Comparison of ENCODE assay signal across 8 mouse cellular contexts in the genomic region with DNA sequence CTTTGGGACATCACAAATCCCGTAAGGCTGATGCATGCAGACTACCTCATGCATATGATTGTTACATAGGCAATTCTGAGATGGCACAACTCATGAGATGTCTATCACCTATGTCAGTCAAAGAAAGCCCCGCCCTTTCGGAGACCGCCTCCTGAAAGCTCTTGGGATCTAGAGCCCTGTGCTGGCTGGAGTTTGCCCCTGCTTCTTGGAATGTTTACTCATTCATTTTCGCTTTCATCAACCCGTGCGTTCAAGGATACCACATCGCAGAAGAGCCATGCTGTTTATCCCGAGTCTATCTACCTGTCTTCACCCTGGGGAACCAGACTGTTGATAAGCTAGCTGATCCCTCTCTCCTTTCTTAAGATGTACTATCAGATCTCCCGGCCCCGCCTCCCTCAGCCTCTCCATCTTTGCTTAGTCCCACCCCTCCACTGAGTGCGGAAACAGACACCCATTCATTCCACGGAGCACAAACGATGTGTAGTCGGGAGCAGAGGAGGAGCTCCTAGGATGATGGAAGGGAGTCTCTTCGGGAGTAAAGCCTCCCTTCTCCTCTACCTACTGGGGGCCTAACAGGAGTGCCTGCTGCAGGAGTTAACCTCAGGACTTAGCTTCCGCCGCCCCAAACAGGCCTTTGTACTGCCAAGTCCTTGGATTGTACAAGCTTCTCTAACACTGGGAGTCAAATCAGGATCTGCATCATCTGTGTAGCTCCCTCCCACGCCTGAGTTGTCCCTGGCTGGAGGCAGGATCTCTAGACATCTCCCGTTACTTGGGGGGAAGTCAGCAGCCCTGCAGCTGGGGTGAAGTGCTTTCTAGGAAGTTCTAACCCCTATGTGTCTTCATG.
DNase-seq lines count a peak whose midpoint lies in the region; ATAC-seq and TF ChIP-seq lines count a peak whose summit lies in the region.

No protein-coding gene starts in this region.

- intact Hi-C loops in heart, postnatal 25 days (cut with DNase I), result loop anchor here (5.0 kb wide), 2 partner anchors 240 to 705 kb away; no protein-coding TSS in a partner anchor

- H3K36me3 ChIP-seq in heart, embryonic 14.5 days (ENCODE audit: control insufficient read depth, insufficient read depth, low read length), result no peaks in the 10 kb centered on the region
- no peaks in the 10 kb centered on the region for H3K36me3 ChIP-seq in midbrain, postnatal 0 days (ENCODE audit: insufficient read depth, low read length)

- no peak for DNase-seq in heart, postnatal 25 days (ENCODE audit: low spot score)
- DNase-seq in cerebellum, adult 2 months, result peak; percentile 29 to 44
- DNase-seq in frontal cortex, adult 2 months (ENCODE audit: extremely low spot score in 1 of 2, low spot score in 1 of 2), result peak; percentile 22 to 67
- peak; percentile 44 to 52 for DNase-seq in layer of hippocampus, postnatal 14 days (ENCODE audit: low spot score in 2 of 2)
- peak; percentile 73 for DNase-seq in midbrain, postnatal 0 days (ENCODE audit: low spot score)
- no peak for DNase-seq in urinary bladder, postnatal 25 days (ENCODE audit: low spot score)
- DNase-seq in thymus, adult 18-20 months, result no peak

- no peak overlapping the region for H3K9ac ChIP-seq in heart, embryonic 14.5 days (ENCODE audit: low read length)
- peak overlapping the region; percentile 14; the same call in 1 of the 2 replicates for H3K9ac ChIP-seq in midbrain, postnatal 0 days (replicated peaks; ENCODE audit: low read length, poor library complexity, severe bottlenecking)

- TF ChIP-seq POLR2A in cerebellum, adult 2 months (IDR thresholded peaks at IDR 0.05; ENCODE audit: borderline replicate concordance, insufficient read depth, low read length), result peak; percentile 28; the same call in 1 of the 2 replicates

- peaks cover 31% of the 10 kb centered on the region for H3K27me3 ChIP-seq in heart, embryonic 14.5 days (ENCODE audit: control insufficient read depth, insufficient read depth, low read length)
- no peaks in the 10 kb centered on the region for H3K27me3 ChIP-seq in cerebellum, adult 2 months (ENCODE audit: control insufficient read depth, insufficient read depth, low read length)
- no peaks in the 10 kb centered on the region for H3K27me3 ChIP-seq in midbrain, postnatal 0 days (ENCODE audit: insufficient read depth, low read length)

- H3K27ac ChIP-seq in heart, embryonic 14.5 days (replicated peaks in 1 of 2; ENCODE audit: control insufficient read depth in 1 of 2, insufficient read depth in 1 of 2, low read depth in 2 of 2, low read length in 2 of 2), result no peak overlapping the region
- no peak overlapping the region for H3K27ac ChIP-seq in cerebellum, adult 2 months (ENCODE audit: insufficient read depth, low read length)
- peak overlapping the region; percentile 74 for H3K27ac ChIP-seq in midbrain, postnatal 0 days (ENCODE audit: low read depth, low read length)

- 0 out of 2 replicates have a peak, but pooled peaks cover 3% of the 10 kb centered on the region for H3K9me3 ChIP-seq in heart, embryonic 14.5 days (ENCODE audit: control insufficient read depth, low read length)
- H3K9me3 ChIP-seq in midbrain, postnatal 0 days (ENCODE audit: low read length), result no peaks in the 10 kb centered on the region

- TF ChIP-seq CTCF in cerebellum, adult 2 months (IDR thresholded peaks at IDR 0.05; ENCODE audit: borderline replicate concordance, insufficient read depth, low read depth, low read length), result no peak
- TF ChIP-seq CTCF in midbrain, postnatal 0 days (IDR thresholded peaks at IDR 0.05), result no peak

- no peak for ATAC-seq in heart, embryonic 14.5 days (ENCODE audit: insufficient number of reproducible peaks, insufficient read depth, low FRiP score, low read depth)
- ATAC-seq in midbrain, postnatal 0 days (ENCODE audit: low FRiP score), result peak; percentile 78

- H3K4me3 ChIP-seq in heart, embryonic 14.5 days (ENCODE audit: control insufficient read depth in 1 of 2, insufficient read depth in 1 of 2, low read depth in 1 of 2, low read length in 2 of 2), result peak overlapping the region; percentile 12 to 20; a peak in 3 of 4 replicates
- peak overlapping the region; percentile 61 for H3K4me3 ChIP-seq in cerebellum, adult 2 months (replicated peaks; ENCODE audit: insufficient read depth, low read depth, low read length)
- peak overlapping the region; percentile 16; the same call in 1 of the 2 replicates for H3K4me3 ChIP-seq in midbrain, postnatal 0 days (ENCODE audit: low read depth, low read length)

- peaks cover 8 to 11% of the 10 kb centered on the region in 2 experiments; a peak in 2 of 4 replicates for H3K4me1 ChIP-seq in heart, embryonic 14.5 days (ENCODE audit: control insufficient read depth in 2 of 2, insufficient read depth in 2 of 2, low read length in 2 of 2)
- no peaks in the 10 kb centered on the region for H3K4me1 ChIP-seq in cerebellum, adult 2 months (ENCODE audit: control insufficient read depth, insufficient read depth, low read length)
- peaks cover 5% of the 10 kb centered on the region; the same call in 1 of the 2 replicates for H3K4me1 ChIP-seq in midbrain, postnatal 0 days (ENCODE audit: insufficient read depth, low read length)

- H3K4me2 ChIP-seq in heart, embryonic 14.5 days (ENCODE audit: low read length), result peak overlapping the region; percentile 65
- H3K4me2 ChIP-seq in midbrain, postnatal 0 days (ENCODE audit: low read depth, low read length, poor library complexity, severe bottlenecking), result peak overlapping the region; percentile 52

- 6% methylated on average over 20 of the region's 20 CpGs for WGBS in heart, embryonic 14.5 days
- WGBS in cerebellum, adult 2 months, result 12% methylated on average over 20 of the region's 20 CpGs
- 9% methylated on average over 20 of the region's 20 CpGs for WGBS in midbrain, postnatal 0 days

Comparison
In these comparisons a context has a peak if more than half of its experiments do, and no peak if none do; other contexts are left out.
1. DNase-seq: peak in cerebellum, adult 2 months (2 of 2), frontal cortex, adult 2 months (2 of 2), layer of hippocampus, postnatal 14 days (2 of 2) and midbrain, postnatal 0 days (single experiment); none in heart, postnatal 25 days (single experiment), urinary bladder, postnatal 25 days (single experiment) and thymus, adult 18-20 months (0 of 2).
2. Peak in every context shown above with its lines, with median percentiles within 50 percentile points of each other: H3K4me3 ChIP-seq.